In genomic region chr7:133120221-133120751, GRCm38 (mm10) we compare ENCODE assay signal across 8 mouse cellular contexts. TPM values are rescaled to one million over a fixed set of nuclear protein-coding genes. Genes with fewer than 3 reads are reported as not detected.
DNase-seq lines count a peak whose midpoint lies in the region; ATAC-seq lines count a peak whose summit lies in the region.

No protein-coding gene starts in this region.

- peak overlapping the region; percentile 59; the same call in 1 of the 2 replicates for H3K9ac ChIP-seq in hindbrain, embryonic 12.5 days
- peak overlapping the region; percentile 37; the same call in 1 of the 2 replicates for H3K9ac ChIP-seq in midbrain, embryonic 13.5 days (replicated peaks)

- peak overlapping the region; percentile 27 for H3K4me3 ChIP-seq in hindbrain, embryonic 12.5 days
- H3K4me3 ChIP-seq in midbrain, embryonic 13.5 days (replicated peaks): peak overlapping the region; percentile 93

- 0 out of 2 replicates have a peak, but pooled peaks cover 5% of the 10 kb centered on the region for H3K27me3 ChIP-seq in hindbrain, embryonic 12.5 days
- H3K27me3 ChIP-seq in midbrain, embryonic 13.5 days: peaks cover 8% of the 10 kb centered on the region

- ATAC-seq in hindbrain, embryonic 12.5 days (ENCODE audit: low FRiP score): no peak
- ATAC-seq in midbrain, embryonic 13.5 days: no peak

- peak; percentile 52 to 56 for DNase-seq in cerebellum, postnatal 10 days
- no peak for DNase-seq in cerebellum, postnatal 36 days
- peak; percentile 67 for DNase-seq in Muller cell, postnatal 12 days (ENCODE audit: inconsistent ontology term)
- no peak for DNase-seq in urinary bladder, postnatal 10 days (ENCODE audit: low spot score)
- DNase-seq in thymus, postnatal 10 days (ENCODE audit: low spot score in 2 of 2): no peak
- no peak for DNase-seq in layer of hippocampus, adult 9-11 months

- 0 out of 2 replicates have a peak overlapping the region, but pooled peaks have one; percentile 55 for H3K27ac ChIP-seq in hindbrain, embryonic 12.5 days
- no peak overlapping the region for H3K27ac ChIP-seq in midbrain, embryonic 13.5 days

- H3K4me1 ChIP-seq in hindbrain, embryonic 12.5 days: peaks cover 58% of the 10 kb centered on the region
- peaks cover 72% of the 10 kb centered on the region for H3K4me1 ChIP-seq in midbrain, embryonic 13.5 days (replicated peaks)

- WGBS in hindbrain, embryonic 12.5 days: 3% methylated on average over 15 of the region's 15 CpGs
- WGBS in midbrain, embryonic 13.5 days: 4% methylated on average over 15 of the region's 15 CpGs

- H3K36me3 ChIP-seq in hindbrain, embryonic 12.5 days: no peaks in the 10 kb centered on the region
- H3K36me3 ChIP-seq in midbrain, embryonic 13.5 days: no peaks in the 10 kb centered on the region

- H3K9me3 ChIP-seq in hindbrain, embryonic 12.5 days (replicated peaks): no peaks in the 10 kb centered on the region
- no peaks in the 10 kb centered on the region for H3K9me3 ChIP-seq in midbrain, embryonic 13.5 days

- H3K4me2 ChIP-seq in hindbrain, embryonic 12.5 days (replicated peaks): peak overlapping the region; percentile 99
- peak overlapping the region; percentile 98 for H3K4me2 ChIP-seq in midbrain, embryonic 13.5 days (replicated peaks)

RNA-seq across cellular contexts. Expression of gene Fgfr2, which starts 2.9 kb away (rescaled TPM):
- 79.0 and 81.1 TPM in 2 replicates for polyA plus RNA-seq in hindbrain, embryonic 12.5 days (2016; fragmentation: Nextera tagmentation; extraction: Ambion mirVana)
- polyA plus RNA-seq in midbrain, embryonic 13.5 days (2015; fragmentation: Nextera tagmentation; extraction: Ambion mirVana): 29.9 and 39.4 TPM in 2 replicates

RNA-seq across cellular contexts. Expression of gene Ctbp2, which starts 3.9 kb away (rescaled TPM):
- 110 and 115 TPM in 2 replicates for polyA plus RNA-seq in hindbrain, embryonic 12.5 days (2016; fragmentation: Nextera tagmentation; extraction: Ambion mirVana)
- 88.4 and 91.0 TPM in 2 replicates for polyA plus RNA-seq in midbrain, embryonic 13.5 days (2015; fragmentation: Nextera tagmentation; extraction: Ambion mirVana)

Comparison
In these comparisons a context has a peak if more than half of its experiments do, and no peak if none do; other contexts are left out.
1. DNase-seq: peak in cerebellum, postnatal 10 days (2 of 2) and Muller cell, postnatal 12 days (single experiment); none in cerebellum, postnatal 36 days (0 of 2), urinary bladder, postnatal 10 days (single experiment), thymus, postnatal 10 days (0 of 2) and layer of hippocampus, adult 9-11 months (single experiment).